Mouse (Mus musculus) thymus, adult 18-20 months (tissue): ENCODE measurements around the gene Fbxo10.
"Not testable (repeated sequence)": the region's sequence is repeated elsewhere in the genome, so short reads cannot be mapped to it uniquely, and the experiment has no call there.

Experiments
- DNase-seq, 2 experiments: peaks; one replicate each; pipeline ENCODE4 v3.0.0; 2022; ENCODE audit warnings: mixed read lengths in 2 of 2

The Fbxo10 gene

GRCm38 (mm10) chr4:44998071-44998470 is 86.3 kb downstream of the Fbxo10 start:
- no peak for DNase-seq

- DNase-seq: no peak
Observed at GRCm38 (mm10) chr4:44994776-44995175, 89.6 kb downstream of the Fbxo10 start.

GRCm38 (mm10) chr4:44993847-44994246 is 90.6 kb downstream of the Fbxo10 start:
- DNase-seq: no peak

GRCm38 (mm10) chr4:44993179-44993578 is 91.2 kb downstream of the Fbxo10 start:
- not testable (repeated sequence) for DNase-seq

GRCm38 (mm10) chr4:44992330-44992729 is 92.1 kb downstream of the Fbxo10 start:
- DNase-seq: not testable (repeated sequence)

GRCm38 (mm10) chr4:44990560-44990959 is 93.8 kb downstream of the Fbxo10 start:
- DNase-seq: no peak
